Mouse (Mus musculus): ENCODE results near the gene Ilk.

DNA sequence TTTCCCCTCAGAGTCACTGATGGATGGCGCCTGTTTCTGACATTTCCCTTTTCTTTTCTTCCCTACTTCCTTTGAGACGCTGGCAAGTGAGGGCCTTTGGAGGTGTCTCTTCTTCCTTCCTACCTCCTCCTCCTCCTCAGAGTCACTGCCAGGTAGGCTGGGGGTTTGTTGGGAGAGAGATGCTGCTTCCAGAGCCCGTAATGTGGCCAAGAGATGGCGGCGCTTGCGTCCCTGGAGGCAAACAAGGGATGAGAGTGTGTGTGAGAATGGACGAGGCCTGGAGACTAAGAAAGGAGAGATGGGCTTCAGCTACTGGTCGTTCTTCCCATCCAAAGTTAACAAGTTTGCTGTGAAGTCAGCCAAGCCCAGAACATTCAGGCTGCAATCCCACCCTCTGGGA is 1.6 kb upstream of the Ilk start:
- TF ChIP-seq CTCF (IDR thresholded peaks at IDR 0.05; ENCODE audit: low read depth, low read length) (no peak), POLR2A (IDR thresholded peaks at IDR 0.05; ENCODE audit: insufficient read depth, low read length) (no peak), EP300 (IDR thresholded peaks at IDR 0.05; ENCODE audit: insufficient read depth, low read depth, low read length) (no peak)
